Mouse (Mus musculus): ENCODE results near the gene Camta1.

Gene Camta1

DNA sequence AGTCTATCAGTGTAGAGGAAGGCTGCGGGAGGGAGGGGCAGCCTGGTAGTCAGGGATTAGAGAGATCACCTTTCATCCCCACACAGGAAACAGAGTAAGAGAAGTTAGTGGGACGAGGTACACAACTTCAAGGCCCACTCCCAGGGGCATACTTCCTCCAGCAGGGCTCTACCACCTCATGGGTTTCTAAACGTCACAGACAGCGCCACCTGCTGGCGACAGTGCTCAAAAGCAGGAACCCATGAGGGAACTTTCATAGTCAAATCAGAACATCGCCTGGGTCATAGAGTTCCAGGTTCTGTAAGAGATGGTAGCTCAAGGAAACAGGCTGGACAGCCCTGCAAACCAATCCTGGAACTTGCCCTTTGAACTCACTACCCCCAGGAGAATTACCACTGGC lies 871.5 kb downstream of the Camta1 start:
- no peak for ATAC-seq (ENCODE audit: insufficient number of reproducible peaks, low FRiP score, low TSS enrichment)

DNA sequence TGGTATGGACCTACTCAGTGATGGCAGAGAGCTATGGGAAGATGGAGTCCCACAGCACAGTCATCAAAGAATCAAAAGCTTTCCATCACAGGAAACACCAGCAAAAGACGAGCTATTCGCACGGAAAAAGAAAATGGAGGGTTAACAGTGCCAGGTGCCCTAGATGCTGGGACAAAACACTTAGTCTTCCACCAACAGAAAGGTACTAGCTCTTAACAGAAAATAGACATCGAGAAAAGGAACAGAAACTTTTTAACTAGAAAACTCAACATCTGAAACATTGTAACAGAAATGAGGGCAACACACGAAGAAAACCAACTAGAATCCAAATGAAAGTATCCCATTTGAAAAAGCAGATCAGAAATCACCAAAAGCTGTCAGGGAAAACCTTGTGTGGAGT lies 881.5 kb downstream of the Camta1 start:
- ATAC-seq (ENCODE audit: insufficient number of reproducible peaks, low FRiP score, low TSS enrichment): no peak

DNA sequence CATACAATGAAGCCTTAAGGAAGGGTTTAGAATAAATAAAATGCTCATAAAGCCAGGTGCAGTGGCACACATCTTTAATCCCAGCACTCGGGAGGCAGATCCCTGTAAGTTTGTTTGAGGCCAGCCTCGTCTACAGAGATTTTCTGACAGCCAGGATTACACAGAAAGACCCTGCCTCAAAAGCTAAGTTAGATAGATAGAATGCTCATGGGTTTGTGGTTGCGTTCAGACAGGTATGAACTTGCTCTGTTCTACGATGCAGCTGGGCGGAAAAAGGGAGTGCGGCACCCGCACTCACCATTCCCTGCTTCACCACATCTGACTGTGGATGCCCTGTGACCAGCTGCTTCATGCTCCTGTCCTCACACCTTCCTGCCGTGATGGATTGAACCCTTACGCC lies 882.2 kb downstream of the Camta1 start:
- no peak for ATAC-seq (ENCODE audit: insufficient number of reproducible peaks, low FRiP score, low TSS enrichment)

DNA sequence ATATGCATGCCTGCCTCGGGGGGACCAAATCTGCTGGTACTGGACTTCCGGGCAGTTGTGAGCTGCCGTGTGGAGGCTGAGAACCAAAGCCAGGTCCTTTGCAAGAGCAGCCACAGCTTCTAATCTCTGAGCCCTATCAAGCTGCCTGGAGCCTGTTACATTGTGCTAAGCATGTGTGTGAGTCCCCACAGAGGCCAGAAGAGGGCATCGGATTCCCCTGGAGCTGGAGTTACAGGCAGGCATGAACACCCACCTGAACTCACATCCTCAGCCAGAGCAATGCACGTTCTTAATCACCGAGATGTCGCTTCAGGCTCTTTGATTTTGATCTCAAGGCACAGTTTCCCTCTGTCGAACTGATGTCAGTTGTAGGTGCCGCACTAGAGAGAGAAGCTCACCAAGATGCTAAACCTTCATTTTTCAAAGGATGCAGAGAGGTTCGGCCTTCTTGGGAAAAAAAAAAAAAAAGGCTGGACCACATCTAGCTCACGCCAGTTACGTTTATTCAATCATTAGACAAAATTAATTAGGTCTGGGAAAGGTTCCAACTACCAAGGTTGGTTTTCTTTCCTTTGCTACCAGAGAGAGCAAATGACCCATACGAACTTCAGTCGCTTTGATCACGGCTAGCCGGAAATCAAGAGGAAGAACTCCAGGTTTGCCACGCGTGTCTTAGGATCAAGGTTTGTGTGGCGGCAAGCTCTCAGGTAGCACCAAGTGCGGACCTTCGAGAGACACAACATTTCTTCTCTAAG lies 883.3 kb downstream of the Camta1 start:
- ATAC-seq (ENCODE audit: insufficient number of reproducible peaks, low FRiP score, low TSS enrichment): no peak

DNA sequence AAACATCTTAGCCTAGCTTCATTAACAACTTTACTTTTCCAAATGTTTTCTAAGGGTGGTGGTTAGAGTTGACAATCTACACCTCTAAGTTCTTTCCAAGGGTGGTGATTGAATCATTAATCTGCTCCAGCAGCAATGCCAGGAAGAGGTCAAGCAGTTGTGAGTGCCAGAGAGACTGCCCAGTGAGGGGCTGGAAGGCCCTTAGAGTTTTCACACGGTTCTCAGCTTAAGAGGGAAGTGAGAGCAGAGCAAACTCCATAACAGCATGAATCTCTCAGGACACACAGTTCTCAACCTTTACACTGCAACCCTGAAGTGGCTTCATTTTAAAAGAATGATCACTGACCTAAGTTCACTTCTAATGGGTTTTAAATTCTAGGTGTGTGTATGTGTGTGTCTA lies 886.5 kb downstream of the Camta1 start:
- ATAC-seq (ENCODE audit: insufficient number of reproducible peaks, low FRiP score, low TSS enrichment): no peak

DNA sequence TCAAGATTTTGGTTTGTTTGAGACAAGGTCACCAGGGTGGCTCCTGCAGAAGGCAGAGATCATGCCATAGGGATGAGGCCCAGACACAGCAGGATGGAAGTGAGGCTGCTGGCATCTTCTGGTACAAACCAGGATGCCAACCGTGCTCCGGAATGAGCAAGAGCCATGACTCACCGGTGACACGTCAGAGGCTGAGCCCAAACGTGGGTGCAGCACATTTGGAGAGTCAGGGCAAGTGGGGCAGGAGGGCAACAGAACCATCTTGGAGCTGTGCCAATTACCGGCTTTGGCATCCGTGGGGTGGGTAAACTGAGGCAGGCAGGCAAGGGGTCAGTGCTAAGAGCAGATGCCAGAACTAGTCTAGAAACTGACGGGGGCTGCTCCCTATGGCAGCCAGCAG lies 888.4 kb downstream of the Camta1 start:
- ATAC-seq (ENCODE audit: insufficient number of reproducible peaks, low FRiP score, low TSS enrichment): no peak

DNA sequence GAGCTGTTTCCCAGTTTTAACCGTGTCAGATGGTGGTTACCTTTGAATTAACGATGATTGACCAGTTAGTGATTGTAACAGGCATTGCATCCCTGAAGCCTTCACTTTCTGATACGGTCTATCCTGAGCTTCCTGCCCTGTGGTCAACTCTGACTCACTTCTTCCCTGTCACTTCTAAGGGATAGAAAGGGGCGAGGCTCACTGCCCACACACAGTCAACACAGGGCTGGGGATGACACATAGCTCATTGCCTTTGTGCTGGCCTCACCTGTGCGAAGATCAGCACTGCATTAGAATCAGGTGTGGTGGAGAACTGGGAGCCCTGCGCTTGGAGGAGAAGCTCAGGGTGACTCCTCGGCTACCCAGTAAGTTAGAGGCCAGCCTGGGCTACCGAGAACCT lies 892.7 kb downstream of the Camta1 start:
- ATAC-seq (ENCODE audit: insufficient number of reproducible peaks, low FRiP score, low TSS enrichment): no peak

DNA sequence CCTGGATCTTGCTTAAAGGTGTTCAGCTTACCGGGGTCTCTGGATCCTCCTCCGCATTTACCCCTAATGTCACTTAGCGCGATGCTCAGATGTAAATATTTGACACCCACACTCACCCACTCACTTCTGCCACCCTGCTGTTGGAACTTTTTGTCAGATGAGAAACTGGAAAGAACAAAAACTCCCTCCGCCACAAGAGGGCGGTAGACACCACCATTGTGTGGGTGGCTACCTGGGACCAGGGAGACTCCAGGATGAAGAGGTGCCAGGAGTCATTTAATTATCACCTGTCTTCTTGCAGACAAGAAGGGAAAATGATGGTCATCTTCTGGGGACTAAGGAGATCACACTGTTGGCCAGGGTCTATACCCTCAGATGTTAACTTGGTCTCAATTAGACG lies 895.1 kb downstream of the Camta1 start:
- no peak for ATAC-seq (ENCODE audit: insufficient number of reproducible peaks, low FRiP score, low TSS enrichment)

DNA sequence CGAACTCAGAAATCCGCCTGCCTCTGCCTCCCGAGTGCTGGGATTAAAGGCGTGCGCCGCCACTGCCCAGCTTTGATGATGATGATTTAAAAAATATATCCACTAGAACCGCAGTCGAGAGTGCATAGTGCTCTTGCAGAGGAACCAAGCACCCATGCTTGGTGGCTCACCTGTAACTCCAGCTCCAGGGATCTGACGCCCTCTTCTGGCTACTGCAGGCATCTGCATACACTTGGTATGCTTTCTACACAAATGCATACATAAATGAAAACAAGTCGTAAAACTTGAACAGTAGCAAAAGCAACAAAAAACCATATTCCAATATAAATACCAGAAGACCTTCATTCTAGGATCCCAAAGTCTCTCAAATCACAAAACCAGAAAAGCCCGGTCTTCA lies 896.1 kb downstream of the Camta1 start:
- no peak for ATAC-seq (ENCODE audit: insufficient number of reproducible peaks, low FRiP score, low TSS enrichment)

DNA sequence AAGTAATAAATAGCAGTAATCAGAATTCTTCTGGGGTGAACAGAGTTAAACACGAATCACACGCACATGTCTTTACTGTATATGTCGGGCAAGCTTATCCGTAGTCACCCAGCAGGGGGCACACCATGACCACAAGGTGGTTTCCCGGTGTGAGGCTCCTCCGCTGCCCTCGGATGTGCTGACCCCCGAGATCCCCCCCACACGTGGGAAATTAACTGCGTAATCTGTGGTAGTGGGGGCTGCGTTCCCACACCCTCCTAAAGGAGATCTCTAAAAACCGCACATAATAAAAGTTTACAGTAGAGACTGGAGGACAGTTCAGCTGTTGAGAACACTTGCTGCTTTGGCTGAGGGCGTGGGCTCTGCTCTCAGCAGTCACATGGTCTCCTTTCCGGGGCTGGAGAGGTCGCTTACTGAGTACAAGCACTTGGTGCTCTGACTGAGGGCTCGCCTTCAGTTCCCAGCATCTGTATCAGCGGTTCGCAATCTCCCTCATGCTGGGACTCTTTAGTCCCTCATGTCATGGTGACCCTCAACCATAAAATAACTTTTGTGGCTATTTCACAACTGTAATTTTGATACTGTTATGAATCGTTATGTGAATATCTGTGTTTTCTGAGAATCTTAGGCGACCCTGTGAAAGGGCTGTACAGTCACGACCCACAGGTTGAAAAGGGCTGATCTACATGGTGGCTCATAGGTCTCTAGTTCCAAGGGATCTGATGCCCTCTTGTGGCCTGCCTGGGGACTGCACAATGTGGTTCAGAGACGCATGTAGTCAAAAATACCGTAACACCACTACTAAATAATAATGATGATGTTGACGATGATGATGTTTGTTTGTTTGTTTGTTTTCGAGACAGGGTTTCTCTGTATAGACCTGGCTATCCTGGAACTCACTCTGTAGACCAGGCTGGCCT lies 896.8 kb downstream of the Camta1 start:
- no peak for ATAC-seq (ENCODE audit: insufficient number of reproducible peaks, low FRiP score, low TSS enrichment)

DNA sequence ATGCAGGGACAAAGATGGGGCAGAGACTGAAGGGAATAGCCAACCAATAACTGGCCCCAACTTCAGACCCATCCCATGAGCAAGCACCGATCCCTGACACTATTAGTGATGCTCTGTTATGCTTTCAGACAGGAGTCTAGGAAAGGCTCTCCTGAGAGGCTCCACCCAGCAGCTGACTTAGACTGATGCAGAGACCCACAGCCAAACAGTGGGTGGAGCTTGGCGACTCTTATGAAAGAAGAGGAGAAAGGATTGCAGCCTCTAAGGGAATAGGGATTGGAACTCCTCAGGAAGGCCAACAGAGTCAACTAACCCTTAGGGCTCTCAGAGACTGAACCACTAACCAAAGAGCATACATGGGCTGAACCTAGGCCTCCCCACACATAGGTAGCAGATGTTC lies 898.0 kb downstream of the Camta1 start:
- ATAC-seq (ENCODE audit: insufficient number of reproducible peaks, low FRiP score, low TSS enrichment): no peak

DNA sequence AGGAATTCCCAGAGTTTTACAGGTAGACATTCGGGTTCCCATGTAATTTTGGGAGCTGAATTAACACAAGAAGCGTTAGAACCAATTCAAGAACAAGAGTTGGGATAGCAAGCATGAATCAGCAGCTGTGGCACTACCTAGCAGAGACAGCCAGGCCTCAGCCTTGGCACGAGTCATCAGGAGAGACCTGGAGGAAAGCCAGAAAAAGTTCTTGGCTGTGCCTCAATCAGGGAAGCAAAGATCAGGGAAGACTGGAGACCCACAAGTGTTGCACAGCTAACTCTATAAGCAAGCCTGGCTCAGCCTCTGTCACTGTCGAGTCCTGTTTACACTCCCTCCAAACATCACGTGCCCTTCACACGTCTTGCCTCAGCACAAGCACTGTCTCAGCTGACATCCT lies 899.4 kb downstream of the Camta1 start:
- ATAC-seq (ENCODE audit: insufficient number of reproducible peaks, low FRiP score, low TSS enrichment): no peak

DNA sequence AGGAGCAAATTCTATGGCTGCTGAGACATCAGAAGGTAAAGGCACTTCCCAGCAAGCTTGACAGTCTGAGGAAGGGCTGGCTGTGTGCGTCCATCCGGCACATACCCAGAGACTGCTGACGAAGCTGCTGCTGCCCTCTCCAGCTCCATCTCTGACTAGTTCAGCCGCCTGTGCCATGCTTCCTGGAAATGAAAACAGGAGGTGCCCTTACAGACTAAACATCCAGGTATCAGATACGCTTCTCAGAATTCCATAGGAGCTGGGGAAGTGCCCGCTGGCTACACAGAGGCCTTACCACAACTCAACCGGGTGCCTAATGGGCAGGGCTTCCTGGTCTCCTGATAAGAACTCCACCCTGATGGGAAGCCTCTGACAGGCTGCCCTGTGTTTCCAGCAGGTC lies 903.1 kb downstream of the Camta1 start:
- no peak for ATAC-seq (ENCODE audit: insufficient number of reproducible peaks, low FRiP score, low TSS enrichment)

DNA sequence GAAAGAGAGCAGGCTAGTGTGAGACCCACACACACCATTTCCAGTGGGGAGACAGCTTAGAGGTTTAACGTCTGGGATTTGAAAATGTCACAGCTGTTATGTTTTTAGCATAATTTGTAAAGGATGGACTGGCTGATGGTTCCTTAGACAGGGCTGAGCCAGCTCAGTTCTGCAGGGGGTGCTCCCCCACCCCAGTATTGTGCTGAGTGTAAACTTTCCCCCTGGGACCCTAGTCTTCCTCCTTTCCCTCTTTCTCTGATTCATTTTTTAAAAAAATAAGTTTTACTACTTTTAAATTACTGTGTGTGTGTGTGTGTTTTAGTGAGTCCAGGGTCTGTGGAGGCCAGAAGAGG lies 904.6 kb downstream of the Camta1 start:
- no peak for ATAC-seq (ENCODE audit: insufficient number of reproducible peaks, low FRiP score, low TSS enrichment)

DNA sequence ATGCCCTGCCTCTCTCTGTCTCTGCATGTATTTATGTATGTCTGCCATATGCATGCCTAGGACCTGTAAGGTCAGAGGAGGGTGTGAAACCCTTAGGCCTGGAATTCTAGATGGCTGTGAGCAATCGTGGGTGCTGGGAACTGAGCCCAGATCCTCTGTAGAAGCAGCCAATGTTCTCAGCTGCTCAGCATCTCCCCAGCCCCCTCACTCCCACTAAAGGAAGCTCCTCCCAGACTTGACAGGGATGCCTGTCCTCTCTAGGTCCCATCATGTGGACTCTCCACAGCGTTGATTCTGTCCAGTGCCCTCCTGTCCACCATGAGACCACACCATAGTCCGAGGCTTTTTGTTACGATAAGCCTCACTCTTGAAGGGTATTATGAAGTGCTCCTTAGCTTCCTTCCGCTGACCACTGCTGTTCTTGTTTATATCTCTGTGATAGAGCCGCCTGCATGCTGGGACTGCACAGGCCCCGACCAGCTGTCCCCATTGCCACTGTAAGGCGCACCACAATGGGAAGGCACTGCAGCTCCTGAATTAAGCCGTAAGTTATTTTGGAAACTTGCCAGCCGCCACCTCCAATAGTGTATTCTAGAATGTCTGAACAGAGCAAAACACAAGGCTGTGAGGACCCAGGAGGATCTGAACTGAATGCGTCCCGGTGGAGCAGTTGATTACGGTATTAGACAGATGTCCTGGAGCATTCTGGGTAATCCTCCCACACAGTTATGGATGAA lies 905.1 kb downstream of the Camta1 start:
- ATAC-seq (ENCODE audit: insufficient number of reproducible peaks, low FRiP score, low TSS enrichment): no peak

DNA sequence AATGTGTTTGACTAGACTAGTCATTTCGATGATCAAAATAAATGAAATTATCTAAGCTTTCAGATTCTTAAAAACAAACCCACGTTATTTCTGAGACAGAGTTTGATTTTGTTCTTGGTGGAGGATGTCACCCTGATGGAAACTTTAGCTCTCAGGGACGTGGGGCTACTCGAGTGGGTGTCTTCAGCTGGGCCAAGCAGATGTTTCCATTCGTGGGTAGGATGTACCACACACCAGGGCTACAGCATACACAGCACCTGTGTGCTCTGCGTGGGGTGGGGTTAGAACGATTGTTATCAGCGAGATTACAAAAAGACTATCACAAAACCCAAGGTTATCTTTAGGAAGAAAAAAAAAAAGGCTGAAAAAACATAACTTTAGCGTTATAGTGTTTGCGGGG lies 910.7 kb downstream of the Camta1 start:
- no peak for ATAC-seq (ENCODE audit: insufficient number of reproducible peaks, low FRiP score, low TSS enrichment)

DNA sequence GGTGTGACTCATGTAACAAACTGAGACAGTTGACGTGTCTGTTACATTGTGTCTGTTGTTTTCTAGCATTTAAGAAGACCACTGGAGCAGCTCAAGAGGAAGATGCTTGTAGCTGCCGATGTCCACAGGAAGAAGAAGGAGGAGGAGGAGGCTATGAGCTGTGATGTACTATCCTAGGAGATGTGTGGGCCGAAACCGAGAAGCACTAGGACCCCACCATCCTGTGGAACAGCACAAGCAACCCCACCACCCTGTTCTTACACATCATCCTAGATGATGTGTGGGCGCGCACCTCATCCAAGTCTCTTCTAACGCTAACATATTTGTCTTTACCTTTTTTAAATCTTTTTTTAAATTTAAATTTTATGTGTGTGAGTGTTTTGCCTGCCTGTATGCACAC lies 917.0 kb downstream of the Camta1 start:
- ATAC-seq (ENCODE audit: insufficient number of reproducible peaks, low FRiP score, low TSS enrichment): no peak

DNA sequence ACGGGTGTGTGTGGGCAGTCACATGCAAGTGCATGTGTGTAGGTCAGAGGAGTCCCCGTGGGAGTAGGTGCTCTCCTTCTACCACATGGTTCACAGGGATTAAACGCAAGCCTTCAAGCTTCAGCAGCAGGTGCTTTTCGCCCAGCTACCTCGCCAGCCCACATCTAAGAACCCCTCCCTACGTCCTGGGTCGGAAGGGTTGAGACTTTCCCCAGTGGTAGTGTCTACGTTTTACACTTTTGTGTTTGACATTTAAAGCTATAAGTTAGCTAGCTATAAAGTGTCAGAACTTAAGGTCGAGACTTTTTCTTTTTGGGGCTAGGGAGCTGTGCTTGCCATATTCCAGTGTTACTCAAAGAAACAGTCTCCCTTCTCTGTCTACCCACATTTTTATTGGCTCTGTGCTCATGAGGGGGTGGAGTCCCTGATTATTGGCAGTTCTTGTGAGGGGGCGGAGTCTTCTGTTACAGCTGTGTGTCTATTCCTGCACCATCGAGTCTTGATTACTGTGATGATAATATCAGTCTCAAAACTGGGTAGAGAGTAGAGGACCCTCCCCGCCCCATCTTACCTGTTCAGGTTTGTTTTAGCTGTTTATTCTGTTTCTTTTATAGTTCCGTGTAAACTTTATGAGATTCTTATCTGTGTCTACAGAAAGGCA lies 921.6 kb downstream of the Camta1 start:
- no peak for ATAC-seq (ENCODE audit: insufficient number of reproducible peaks, low FRiP score, low TSS enrichment)

DNA sequence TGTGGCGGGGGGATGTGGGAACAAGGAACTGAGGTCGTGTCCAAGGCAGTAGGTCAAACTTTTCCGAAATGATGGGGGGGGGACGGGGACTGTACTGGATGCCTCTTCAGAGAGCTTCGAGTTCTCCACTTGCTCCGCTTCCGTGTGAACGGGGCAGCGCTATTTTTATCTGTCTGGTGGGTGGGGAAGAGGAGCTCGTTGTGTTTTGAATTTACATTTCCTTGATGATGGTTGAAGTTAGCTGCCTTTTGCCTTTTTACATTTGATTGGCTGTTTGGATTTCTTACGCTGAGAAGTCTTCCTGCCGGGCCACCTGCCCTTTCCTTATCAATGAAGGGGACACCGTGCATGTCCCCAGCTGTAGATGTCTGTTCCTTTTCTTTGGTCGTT lies 923.6 kb downstream of the Camta1 start:
- ATAC-seq (ENCODE audit: insufficient number of reproducible peaks, low FRiP score, low TSS enrichment): no peak

DNA sequence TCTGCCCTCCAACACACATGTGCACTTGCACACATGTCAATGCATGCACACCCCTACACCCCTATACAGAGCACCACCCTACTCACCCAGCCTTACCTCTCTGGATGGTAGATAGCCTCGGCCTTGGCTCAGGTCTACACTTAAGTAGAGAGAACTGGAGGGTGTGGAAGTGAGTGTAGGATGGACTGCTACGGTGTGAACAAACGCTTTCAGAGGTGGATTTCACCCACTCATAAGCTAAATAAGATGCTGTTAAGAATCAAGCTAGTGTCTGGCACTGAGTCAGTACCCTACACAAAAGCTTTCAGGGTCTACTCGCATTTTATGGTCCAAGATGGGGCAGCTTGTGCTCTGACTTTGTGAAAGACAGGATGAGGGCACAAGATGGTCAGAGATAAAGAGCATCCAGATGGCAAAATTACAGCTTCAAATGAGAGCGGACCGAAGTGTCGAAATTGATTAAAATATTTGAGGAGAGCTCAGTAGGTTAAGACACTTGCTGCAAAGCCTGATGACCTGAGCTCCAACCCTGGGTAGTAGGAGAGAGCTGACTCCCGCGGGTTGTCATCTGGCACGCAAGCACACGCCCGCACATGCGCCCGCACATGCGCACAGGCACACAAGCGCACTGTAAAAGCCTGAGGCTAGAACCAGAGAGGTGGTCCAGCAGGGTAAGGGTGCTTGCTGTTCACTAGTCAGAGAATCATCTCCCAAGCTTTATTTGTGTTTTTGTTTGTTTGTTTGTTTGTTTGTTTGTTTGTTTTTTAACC lies 924.2 kb downstream of the Camta1 start:
- no peak for ATAC-seq (ENCODE audit: insufficient number of reproducible peaks, low FRiP score, low TSS enrichment)
